Mouse (Mus musculus) small intestine, adult 2 months (tissue): ENCODE measurements at regions not wholly inside any gene's neighbourhood (a gene's known extent, or its start where the extent isn't known, plus 50 kb on each side); places are given as distances from the start of the nearest gene placed in this dataset.

Experiments
- CTCF ChIP-seq: fragments of 200-500 bp; IDR thresholded peaks from 2 replicates; pipeline ENCODE4 v1.5.1; 2012; ENCODE audit warnings: low read depth, mild to moderate bottlenecking, control low read depth, inconsistent platforms, low read length, moderate library complexity, mixed read lengths; ENCODE audit not compliant: insufficient replicate concordance, insufficient read length; ENCODE audit errors: extremely low read depth
- POLR2A ChIP-seq: fragments of 200-500 bp; IDR thresholded peaks from 2 replicates; pipeline ENCODE4 v1.6.1; 2012; ENCODE audit warnings: low read depth, mild to moderate bottlenecking, control low read depth, inconsistent platforms, low read length, moderate library complexity

DNA sequence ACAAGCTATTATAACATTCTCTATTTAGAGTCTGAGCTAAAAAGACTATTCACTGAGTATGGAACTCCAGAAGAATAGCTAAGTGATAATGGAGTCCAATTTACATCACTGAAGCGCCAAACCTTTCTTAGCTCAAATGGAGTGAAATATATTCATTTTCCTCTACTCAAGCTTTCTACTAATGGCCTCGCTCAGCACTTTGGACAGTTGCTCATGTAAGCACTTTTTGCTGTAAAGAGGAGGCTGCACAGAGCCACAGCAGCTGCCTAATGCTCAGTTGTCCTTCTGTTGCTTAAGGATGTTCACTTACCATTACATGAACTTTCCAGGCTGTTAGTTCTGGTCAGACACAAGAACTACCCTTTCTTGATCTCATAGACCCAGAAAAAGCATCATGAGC lies 268.7 kb upstream of the Tacr3 start:
- no peak for TF ChIP-seq POLR2A
- no peak for TF ChIP-seq CTCF
